Comparison of ENCODE assay signal across 8 mouse cellular contexts in the genomic region with DNA sequence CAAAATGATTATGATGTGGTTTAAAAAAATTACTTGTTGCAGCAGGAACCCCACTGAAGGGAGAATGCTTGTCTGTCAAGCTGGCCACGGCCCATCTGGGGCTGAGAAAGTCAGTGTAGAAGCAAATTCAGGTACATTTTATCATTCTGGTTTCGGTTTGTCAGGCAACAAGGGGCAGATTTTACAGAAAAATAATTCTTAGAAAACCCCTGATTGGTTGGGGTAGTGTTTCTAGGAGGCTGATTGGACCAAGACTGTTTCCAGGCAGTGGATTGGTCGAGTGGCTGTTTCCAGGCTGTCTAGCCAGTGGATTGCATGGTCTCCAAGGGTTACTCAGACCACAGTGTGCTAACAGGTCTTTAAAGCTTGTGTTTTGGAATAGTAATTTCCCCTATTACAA. TPM values are rescaled to one million over a fixed set of nuclear protein-coding genes. Genes with fewer than 3 reads are reported as not detected.
DNase-seq lines count a peak whose midpoint lies in the region; ATAC-seq and TF ChIP-seq lines count a peak whose summit lies in the region.

Gene Pnrc1, minus strand, starts transcription at position 162 of the 400 bp plus-strand sequence.

- H3K27ac ChIP-seq in neural tube, embryonic 11.5 days (ENCODE audit: low read depth, low read length): no peak within 1 kb of the TSS
- H3K27ac ChIP-seq in bone marrow macrophage, adult 2 months (ENCODE audit: insufficient read depth, low read depth, low read length): peak within 1 kb of the TSS; percentile 91
- H3K27ac ChIP-seq in hindbrain, embryonic 16.5 days (ENCODE audit: low read depth, low read length): no peak within 1 kb of the TSS
- H3K27ac ChIP-seq in stomach, embryonic 15.5 days: peak within 1 kb of the TSS; percentile 12; the same call in 1 of the 2 replicates

- no peak for DNase-seq in neural tube, embryonic 11.5 days (ENCODE audit: low spot score)
- no peak for DNase-seq in neural tube, embryonic 10.5 days (ENCODE audit: extremely low spot score, low spot score)
- DNase-seq in gastrocnemius, postnatal 10 days: peak; percentile 9
- DNase-seq in left cerebral cortex, postnatal 14 days (ENCODE audit: low spot score in 2 of 2): peak; percentile 41 to 65

- TF ChIP-seq CTCF in bone marrow macrophage, adult 2 months (IDR thresholded peaks at IDR 0.05; ENCODE audit: low read depth, low read length): no peak

- no peak within 1 kb of the TSS for H3K4me3 ChIP-seq in neural tube, embryonic 11.5 days (ENCODE audit: low read depth, low read length)
- peak within 1 kb of the TSS; percentile 65 for H3K4me3 ChIP-seq in bone marrow macrophage, adult 2 months (ENCODE audit: insufficient read depth, low read length)
- H3K4me3 ChIP-seq in hindbrain, embryonic 16.5 days (ENCODE audit: low read length): no peak within 1 kb of the TSS
- H3K4me3 ChIP-seq in stomach, embryonic 15.5 days (replicated peaks): peak within 1 kb of the TSS; percentile 30; the same call in 1 of the 2 replicates

- TF ChIP-seq POLR2A in bone marrow macrophage, adult 2 months (IDR thresholded peaks at IDR 0.05; ENCODE audit: borderline replicate concordance, low read depth, low read length): no peak

- no peak for ATAC-seq in neural tube, embryonic 11.5 days (ENCODE audit: insufficient read depth, low FRiP score, low TSS enrichment)
- ATAC-seq in hindbrain, embryonic 16.5 days: peak; percentile 93
- ATAC-seq in megakaryocyte-erythroid progenitor cell, adult 5-6 weeks (replicated peaks; ENCODE audit: low FRiP score, low TSS enrichment, poor library complexity, severe bottlenecking): no peak
- ATAC-seq in stomach, embryonic 15.5 days (ENCODE audit: insufficient read depth, low FRiP score, low read depth): peak; percentile 94

- H3K9me3 ChIP-seq in neural tube, embryonic 11.5 days (ENCODE audit: control insufficient read depth, low read length): no peaks in the 10 kb centered on the region
- no peaks in the 10 kb centered on the region for H3K9me3 ChIP-seq in hindbrain, embryonic 16.5 days (ENCODE audit: control insufficient read depth, low read length)
- no peaks in the 10 kb centered on the region for H3K9me3 ChIP-seq in stomach, embryonic 15.5 days

- no peak within 1 kb of the TSS for H3K9ac ChIP-seq in neural tube, embryonic 11.5 days (ENCODE audit: low read length)
- H3K9ac ChIP-seq in hindbrain, embryonic 16.5 days (ENCODE audit: low read depth, low read length): peak within 1 kb of the TSS; percentile 14; the same call in 1 of the 2 replicates
- no peak within 1 kb of the TSS for H3K9ac ChIP-seq in stomach, embryonic 15.5 days

- intact Hi-C loops in left cerebral cortex, postnatal 14 days (cut with DNase I): loop anchor here (5.0 to 10.0 kb wide), 3 partner anchors 43 to 335 kb away; partner anchors contain the start of genes Ankrd6 and Srsf12

- no peak within 1 kb of the TSS for H3K4me2 ChIP-seq in neural tube, embryonic 11.5 days (ENCODE audit: low read depth)
- H3K4me2 ChIP-seq in hindbrain, embryonic 16.5 days (ENCODE audit: low read length): peak within 1 kb of the TSS; percentile 3; the same call in 1 of the 2 replicates
- peak within 1 kb of the TSS; percentile 40 for H3K4me2 ChIP-seq in stomach, embryonic 15.5 days

- no peaks in the 10 kb centered on the region for H3K27me3 ChIP-seq in neural tube, embryonic 11.5 days (ENCODE audit: control insufficient read depth, insufficient read depth, low read length)
- H3K27me3 ChIP-seq in hindbrain, embryonic 16.5 days (replicated peaks; ENCODE audit: control insufficient read depth, insufficient read depth, low read length): no peaks in the 10 kb centered on the region
- no peaks in the 10 kb centered on the region for H3K27me3 ChIP-seq in stomach, embryonic 15.5 days (replicated peaks)

- no peaks in the 10 kb centered on the region for H3K36me3 ChIP-seq in neural tube, embryonic 11.5 days (ENCODE audit: control insufficient read depth, insufficient read depth, low read length)
- no peaks in the 10 kb centered on the region for H3K36me3 ChIP-seq in hindbrain, embryonic 16.5 days (ENCODE audit: control insufficient read depth, insufficient read depth, low read length)
- no peaks in the 10 kb centered on the region for H3K36me3 ChIP-seq in stomach, embryonic 15.5 days

- WGBS in neural tube, embryonic 11.5 days: 83% methylated on average over 3 of the region's 3 CpGs
- 57% methylated on average over 3 of the region's 3 CpGs for WGBS in hindbrain, embryonic 16.5 days
- 35% methylated on average over 3 of the region's 3 CpGs for WGBS in stomach, embryonic 15.5 days

- no peaks in the 10 kb centered on the region for H3K4me1 ChIP-seq in neural tube, embryonic 11.5 days (ENCODE audit: control insufficient read depth, insufficient read depth, low read length)
- H3K4me1 ChIP-seq in bone marrow macrophage, adult 2 months (ENCODE audit: control insufficient read depth, insufficient read depth, low read length): peaks cover 16% of the 10 kb centered on the region
- no peaks in the 10 kb centered on the region for H3K4me1 ChIP-seq in hindbrain, embryonic 16.5 days (ENCODE audit: control insufficient read depth, insufficient read depth, low read depth, low read length)
- H3K4me1 ChIP-seq in stomach, embryonic 15.5 days: no peaks in the 10 kb centered on the region

RNA-seq across cellular contexts. Expression of gene Pnrc1, which starts in this region (rescaled TPM):
- polyA plus RNA-seq in neural tube, embryonic 11.5 days (2014; fragmentation: Nextera tagmentation; extraction: Ambion mirVana): 88.8 and 89.0 TPM in 2 replicates
- 136 and 138 TPM in 2 replicates for polyA plus RNA-seq in bone marrow macrophage, adult 2 months (2012; ENCODE audit: insufficient read depth, insufficient read length, missing spikeins)
- 100 to 1,000 TPM; 103 to 112 TPM for total RNA-seq in gastrocnemius, postnatal 10 days (2021)
- polyA plus RNA-seq in hindbrain, embryonic 16.5 days (2015; fragmentation: Nextera tagmentation; extraction: Ambion mirVana): 44.9 and 46.7 TPM in 2 replicates
- 100 to 1,000 TPM; 115 to 122 TPM for total RNA-seq in left cerebral cortex, postnatal 14 days (2021)
- total RNA-seq in megakaryocyte-erythroid progenitor cell, adult 5-6 weeks (2014; fragmentation: Nextera tagmentation): 46.4 and 53.7 TPM in 2 replicates
- total RNA-seq in megakaryocyte-erythroid progenitor cell, adult 5-6 weeks (2017): 98.0 and 124 TPM in 2 replicates
- 90.7 and 99.1 TPM in 2 replicates for polyA plus RNA-seq in stomach, embryonic 15.5 days (2015; fragmentation: Nextera tagmentation; extraction: Ambion mirVana)

Comparison
In these comparisons a context has a peak if more than half of its experiments do, and no peak if none do; other contexts are left out.
1. ATAC-seq: peak in hindbrain, embryonic 16.5 days (single experiment) and stomach, embryonic 15.5 days (single experiment); none in neural tube, embryonic 11.5 days (single experiment) and megakaryocyte-erythroid progenitor cell, adult 5-6 weeks (single experiment).
2. DNase-seq: peak in gastrocnemius, postnatal 10 days (single experiment) and left cerebral cortex, postnatal 14 days (2 of 2); none in neural tube, embryonic 11.5 days (single experiment) and neural tube, embryonic 10.5 days (single experiment).
3. H3K27ac ChIP-seq: peak in bone marrow macrophage, adult 2 months (single experiment) and stomach, embryonic 15.5 days (single experiment); none in neural tube, embryonic 11.5 days (single experiment) and hindbrain, embryonic 16.5 days (single experiment).
4. H3K4me3 ChIP-seq: peak in bone marrow macrophage, adult 2 months (single experiment) and stomach, embryonic 15.5 days (single experiment); none in neural tube, embryonic 11.5 days (single experiment) and hindbrain, embryonic 16.5 days (single experiment).